Mouse (Mus musculus) mature B cell (primary cell): Measurements from ENCODE around the gene Gm10666.
"Not testable (repeated sequence)": the region's sequence is repeated elsewhere in the genome, so short reads cannot be mapped to it uniquely, and the experiment has no call there.

ENCODE experiments used
- in situ Hi-C: fragments of 300-500 bp; cut with MboI; formaldehyde crosslinking; loops from 2 replicates; pipeline ENCODE4 v1.14.3; 2019

Gene Gm10666

GRCm38 (mm10) chr7:22134641-22135040 is at the start of gene Gm10666:
Gene Gm10666 (minus strand): TSS chr7:22134741.
- in situ Hi-C loops, result not testable (repeated sequence)

GRCm38 (mm10) chr7:22163935-22164334 is 29.4 kb upstream of the Gm10666 start, which contains the start of gene Vmn1r142:
Gene Vmn1r142 (minus strand): TSS chr7:22164035.
- in situ Hi-C loops, result not testable (repeated sequence)

DNA sequence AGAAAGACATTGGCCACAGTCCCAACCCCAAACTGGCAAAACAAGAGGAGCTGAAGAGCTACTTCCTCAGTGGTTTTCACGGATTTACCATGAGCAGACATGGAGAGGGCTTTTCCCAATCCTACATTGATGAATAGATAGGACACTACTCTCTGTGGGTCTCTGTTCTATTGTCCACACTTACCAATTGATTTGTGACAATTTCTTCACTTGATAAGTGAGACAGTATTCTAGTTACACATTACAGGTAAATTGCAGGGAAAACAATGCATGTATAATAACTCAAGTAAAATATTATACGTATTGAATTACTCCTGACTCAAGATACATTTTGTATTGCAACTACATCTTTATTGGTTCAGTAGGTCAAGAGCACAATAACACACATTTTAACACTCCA is 16.4 kb downstream of the Gm10666 start, which contains the start of gene Gm16451:
Gene Gm16451, minus strand, starts transcription at position 101 of the 400 bp plus-strand sequence.
- in situ Hi-C loops, result not testable (repeated sequence)
